Mouse (Mus musculus) liver, adult 2 months (tissue): ENCODE data around the gene Gm10577. TPM values are rescaled to one million over a fixed set of nuclear protein-coding genes. Genes with fewer than 3 reads are reported as not detected.

Experiments
- DNase-seq: peaks from one replicate; pipeline ENCODE4 v3.0.0-alpha.2; 2011; ENCODE audit warnings: low read depth, low spot score; ENCODE audit errors: extremely low read depth
- H3K27ac ChIP-seq: fragments of 200-500 bp; replicated peaks from 2 replicates; pipeline ENCODE4 v1.5.1; 2012; ENCODE audit warnings: low read depth, mild to moderate bottlenecking, control low read depth, inconsistent platforms, low read length; ENCODE audit not compliant: insufficient read depth
- H3K27me3 ChIP-seq: fragments of 200-500 bp; 2 replicates; pipeline ENCODE4 v1.6.1; 2012; ENCODE audit warnings: mild to moderate bottlenecking, moderate library complexity, low read length, inconsistent platforms; ENCODE audit not compliant: control insufficient read depth, insufficient read depth
- H3K36me3 ChIP-seq: fragments of 200-500 bp; 2 replicates; pipeline ENCODE4 v1.6.1; 2012; ENCODE audit warnings: low read length, inconsistent platforms; ENCODE audit not compliant: control insufficient read depth, insufficient read depth
- H3K4me1 ChIP-seq: fragments of 200-500 bp; 2 replicates; pipeline ENCODE4 v1.6.1; 2011; ENCODE audit warnings: low read length; ENCODE audit not compliant: control insufficient read depth, insufficient read depth
- H3K4me3 ChIP-seq: fragments of 200-500 bp; 2 replicates; pipeline ENCODE4 v1.5.1; 2011; ENCODE audit warnings: low read depth, mild to moderate bottlenecking, control low read depth, low read length, moderate library complexity; ENCODE audit not compliant: insufficient read depth
- H3K79me2 ChIP-seq: fragments of 200-500 bp; 2 replicates; pipeline ENCODE4 v1.6.1; 2012; ENCODE audit warnings: inconsistent platforms, mild to moderate bottlenecking, low read length, moderate library complexity; ENCODE audit not compliant: control insufficient read depth, insufficient read depth
- H3K9ac ChIP-seq: fragments of 200-500 bp; 2 replicates; pipeline ENCODE4 v1.6.1; 2012; ENCODE audit warnings: low read depth, mild to moderate bottlenecking, control low read depth, inconsistent platforms, low read length
- CTCF ChIP-seq: fragments of 200-500 bp; IDR thresholded peaks from 2 replicates; pipeline ENCODE4 v1.5.1; 2011; ENCODE audit warnings: low read depth, low read length, control low read depth
- POLR2A ChIP-seq: fragments of 200-500 bp; IDR thresholded peaks from 2 replicates; pipeline ENCODE4 v1.6.1; 2011; ENCODE audit warnings: low read length, control low read depth; ENCODE audit not compliant: insufficient read depth; ENCODE audit errors: extremely low read depth
- WGBS: fragments of 180-500 bp; shearing (Covaris S2); methylation state at CpG from one replicate; pipeline ENCODE4 v1.1.7; 2018; 5-methylcytosine and 5-hydroxymethylcytosine counted together
- polyA plus RNA-seq: library from polyadenylated mRNA; depleted of rRNA; stranded (reverse); fragments of >200 nt; gene quantifications from 2 replicates; pipeline ENCODE4 v1.2.3, GENCODE M21; 2012
- total RNA-seq: library from RNA; depleted of rRNA; stranded (reverse); fragments of >200 nt; gene quantifications from 2 replicates; pipeline ENCODE4 v1.2.3, GENCODE M21; 2014

Gene Gm10577
- total and polyA plus RNA-seq, 2 experiments: not detected

DNA sequence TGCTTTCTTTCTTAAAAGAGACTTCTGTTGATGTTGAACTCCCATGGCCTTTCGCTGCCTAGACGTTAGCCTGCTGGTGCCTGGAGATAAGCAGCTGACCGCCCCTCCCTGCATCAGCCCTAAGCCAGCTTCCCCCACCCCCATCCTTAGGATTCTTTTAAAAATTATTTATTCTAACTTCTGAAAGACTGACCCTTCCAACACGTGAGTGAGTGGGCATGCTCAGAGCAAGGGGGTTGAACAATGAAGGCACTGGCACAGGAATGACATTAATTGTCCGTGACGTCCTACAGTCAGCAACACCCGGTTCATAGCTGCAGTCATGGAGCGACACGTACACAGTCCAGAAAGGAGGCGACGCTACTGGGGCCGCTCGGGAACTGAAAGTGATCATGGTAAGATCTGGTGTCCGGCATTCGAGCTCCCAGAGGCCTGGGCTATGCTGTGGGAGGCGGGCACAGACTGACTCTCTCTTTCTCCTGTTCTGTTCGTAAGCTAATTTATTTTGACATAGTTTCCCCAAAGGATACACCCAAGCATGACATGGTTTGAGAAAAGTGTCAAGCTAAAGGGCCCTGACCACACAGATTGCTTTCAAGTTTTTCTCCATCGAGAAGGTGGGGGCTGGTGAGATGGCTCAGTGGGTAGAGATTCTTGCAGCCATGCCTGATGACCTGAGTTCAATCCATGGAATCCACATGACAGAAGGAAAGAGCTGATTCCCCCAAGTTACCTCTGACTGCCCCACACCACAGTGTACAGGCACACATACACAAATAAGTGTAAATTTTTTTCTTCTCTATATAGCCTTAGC, 25.8 kb downstream of the Gm10577 start:
- DNase-seq: no peak
- WGBS: 74% methylated on average over 18 of the region's 18 CpGs

DNA sequence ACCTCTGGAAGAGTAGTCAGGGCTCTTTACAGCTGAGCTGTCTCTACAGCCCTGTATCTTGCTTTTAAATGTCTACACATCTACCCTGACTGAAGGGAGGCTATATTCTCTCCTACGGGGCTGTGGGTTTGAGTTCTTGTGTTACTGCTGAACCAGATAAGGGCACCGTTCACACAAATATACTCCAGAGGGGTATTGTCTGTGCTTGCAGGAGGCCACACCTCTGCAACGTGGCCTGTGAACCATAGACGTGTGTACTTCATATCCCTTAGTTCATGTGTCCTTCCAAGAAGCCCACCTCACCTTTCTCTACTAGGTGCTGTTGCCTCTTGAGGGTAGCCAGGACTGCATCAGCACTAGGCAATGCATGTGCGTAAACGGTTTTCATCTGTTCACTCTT, 28.4 kb downstream of the Gm10577 start:
- H3K27me3 ChIP-seq: no peaks in the 10 kb centered on the region
- H3K36me3 ChIP-seq: no peaks in the 10 kb centered on the region
- TF ChIP-seq POLR2A (no peak), CTCF (no peak)
- H3K4me3 ChIP-seq: no peak overlapping the region
- no peak for DNase-seq
- no peaks in the 10 kb centered on the region for H3K4me1 ChIP-seq
- H3K79me2 ChIP-seq: no peaks in the 10 kb centered on the region
- no peak overlapping the region for H3K27ac ChIP-seq
- no peak overlapping the region for H3K9ac ChIP-seq
- 92% methylated on average over 6 of the region's 6 CpGs for WGBS

More for the DNA sequence above, 25.8 kb downstream of the Gm10577 start:
- Histone ChIP-seq H3K36me3 (no peaks in the 10 kb centered on the region), H3K4me1 (no peaks in the 10 kb centered on the region), H3K27ac (no peak overlapping the region), H3K79me2 (no peaks in the 10 kb centered on the region), H3K9ac (no peak overlapping the region), H3K27me3 (no peaks in the 10 kb centered on the region), H3K4me3 (no peak overlapping the region)
- no peak for TF ChIP-seq POLR2A
- TF ChIP-seq CTCF: no peak

DNA sequence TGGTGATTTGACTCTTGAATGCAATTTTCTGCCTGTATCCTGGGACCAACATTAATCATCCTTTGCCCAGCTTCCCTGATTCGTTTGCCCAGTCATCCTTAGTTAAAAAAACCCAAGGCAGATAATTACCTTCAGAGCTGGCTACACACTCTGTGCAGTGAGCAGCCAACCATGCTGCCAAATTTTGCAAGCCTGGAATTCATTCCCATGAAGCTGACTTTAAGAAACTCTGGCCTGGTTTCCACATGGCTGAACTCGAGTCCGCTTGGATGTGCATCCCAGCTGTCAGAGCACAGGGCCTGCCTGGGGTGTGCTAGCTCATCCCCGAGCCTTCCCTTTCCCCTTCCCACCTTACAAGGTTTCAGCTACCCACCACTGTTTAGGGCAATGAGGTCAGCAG, 29.5 kb downstream of the Gm10577 start:
- no peak overlapping the region for H3K27ac ChIP-seq

DNA sequence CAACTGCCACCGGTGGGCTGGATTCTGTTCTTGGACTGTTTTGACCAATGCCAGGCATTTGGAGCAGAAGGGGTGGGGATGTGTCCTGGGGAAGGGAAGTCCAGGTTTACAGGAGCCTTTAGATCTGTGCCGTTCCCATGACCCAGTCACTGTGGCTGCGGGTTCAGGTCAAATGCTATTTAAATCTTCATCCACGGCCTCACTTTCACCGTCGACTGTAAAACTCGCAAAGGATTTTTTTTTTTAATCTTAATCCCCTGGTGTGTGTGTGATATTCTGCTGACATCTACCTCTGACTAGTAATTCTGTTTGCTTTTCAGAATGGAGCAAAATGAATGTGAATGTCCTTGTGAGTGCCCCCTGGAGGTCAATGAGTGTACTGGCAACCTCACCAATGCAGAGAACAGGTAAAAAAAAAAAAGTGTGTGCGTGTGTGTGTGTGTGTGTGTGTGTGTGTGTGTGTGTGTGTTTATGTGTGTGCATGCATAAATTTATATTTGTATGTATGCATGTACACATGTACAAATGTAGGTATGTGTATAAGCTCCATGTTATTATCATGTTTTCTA, 32.2 kb downstream of the Gm10577 start:
- Histone ChIP-seq H3K27ac (no peak overlapping the region), H3K9ac (no peak overlapping the region), H3K79me2 (no peaks in the 10 kb centered on the region), H3K27me3 (no peaks in the 10 kb centered on the region), H3K4me3 (no peak overlapping the region), H3K4me1 (no peaks in the 10 kb centered on the region), H3K36me3 (no peaks in the 10 kb centered on the region)
- WGBS: 86% methylated on average over 8 of the region's 8 CpGs
- peak; percentile 17 for DNase-seq
- TF ChIP-seq POLR2A (no peak), CTCF (no peak)

More for the DNA sequence above, 29.5 kb downstream of the Gm10577 start:
- Histone ChIP-seq H3K27me3 (no peaks in the 10 kb centered on the region), H3K4me1 (no peaks in the 10 kb centered on the region), H3K36me3 (no peaks in the 10 kb centered on the region), H3K4me3 (no peak overlapping the region), H3K79me2 (no peaks in the 10 kb centered on the region), H3K9ac (no peak overlapping the region)
- TF ChIP-seq POLR2A (no peak), CTCF (no peak)
- DNase-seq: no peak
- WGBS: 79% methylated on average over 4 of the region's 4 CpGs

DNA sequence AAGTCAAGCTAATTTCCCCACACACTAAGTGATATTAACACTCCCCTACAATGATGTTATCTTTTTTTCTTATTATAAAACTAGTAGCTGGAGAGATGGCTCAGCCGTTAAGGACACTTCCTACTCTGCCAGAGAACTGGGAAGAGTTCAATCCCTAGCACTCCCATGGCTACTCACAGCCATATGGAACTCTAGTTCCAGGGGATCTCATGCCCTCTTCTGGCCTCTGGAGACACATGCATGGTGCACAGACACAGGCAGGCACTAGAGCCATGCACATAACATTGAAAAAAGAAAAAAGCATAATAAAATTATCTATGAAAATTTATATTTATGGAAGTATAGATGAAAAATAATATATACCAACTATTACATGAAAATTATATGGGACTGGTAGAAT, 33.3 kb downstream of the Gm10577 start:
- H3K27me3 ChIP-seq: no peaks in the 10 kb centered on the region
- TF ChIP-seq POLR2A (no peak), CTCF (peak; percentile 15; the same call in 1 of the 2 replicates)
- WGBS: 71% methylated on average over 1 of the region's 1 CpGs

DNA sequence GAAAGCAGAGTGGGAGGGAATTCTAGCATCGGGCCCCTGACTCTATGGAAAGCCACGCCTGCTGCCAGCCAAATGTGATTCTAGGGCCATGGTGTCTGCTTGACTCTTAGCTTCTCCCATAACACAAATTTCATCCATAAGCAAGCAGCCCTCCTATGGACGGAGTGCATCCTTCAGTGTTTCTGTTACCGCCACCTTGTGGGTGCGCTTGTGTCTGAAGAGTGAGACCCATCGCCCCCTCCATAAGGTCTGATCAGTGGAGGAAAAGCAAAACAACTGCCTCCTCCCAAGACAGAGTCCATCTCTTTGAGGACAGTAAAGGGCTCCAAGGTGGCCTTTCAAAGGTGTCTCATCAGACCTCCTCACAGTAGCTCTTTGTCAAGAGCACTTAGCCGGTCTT, 43.0 kb downstream of the Gm10577 start:
- TF ChIP-seq POLR2A: no peak
- no peak for TF ChIP-seq CTCF

More for the DNA sequence above, 33.3 kb downstream of the Gm10577 start:
- Histone ChIP-seq H3K4me1 (no peaks in the 10 kb centered on the region), H3K27ac (no peak overlapping the region), H3K9ac (no peak overlapping the region), H3K4me3 (no peak overlapping the region), H3K79me2 (no peaks in the 10 kb centered on the region), H3K36me3 (no peaks in the 10 kb centered on the region)
- DNase-seq: no peak

More for the DNA sequence above, 43.0 kb downstream of the Gm10577 start:
- Histone ChIP-seq H3K4me3 (no peak overlapping the region), H3K27me3 (no peaks in the 10 kb centered on the region), H3K36me3 (no peaks in the 10 kb centered on the region), H3K9ac (no peak overlapping the region), H3K79me2 (no peaks in the 10 kb centered on the region), H3K27ac (no peak overlapping the region), H3K4me1 (no peaks in the 10 kb centered on the region)
- 95% methylated on average over 7 of the region's 7 CpGs for WGBS
- no peak for DNase-seq
